Mouse (Mus musculus) testis, postnatal 10 days (tissue): Measurements from ENCODE around the gene Gdap1l1.

Source experiments
- DNase-seq: peaks from one replicate; pipeline ENCODE4 v3.0.0; 2021; ENCODE audit warnings: low spot score

Gdap1l1 gene

GRCm38 (mm10) chr2:163464562-163464961, 26.3 kb downstream of the Gdap1l1 start:
- no peak for DNase-seq

GRCm38 (mm10) chr2:163466771-163467170, 28.5 kb downstream of the Gdap1l1 start:
- DNase-seq = no peak

GRCm38 (mm10) chr2:163467585-163467984, 29.3 kb downstream of the Gdap1l1 start:
- no peak for DNase-seq

- DNase-seq = no peak
Measured at GRCm38 (mm10) chr2:163468866-163469265, 30.6 kb downstream of the Gdap1l1 start.

DNA sequence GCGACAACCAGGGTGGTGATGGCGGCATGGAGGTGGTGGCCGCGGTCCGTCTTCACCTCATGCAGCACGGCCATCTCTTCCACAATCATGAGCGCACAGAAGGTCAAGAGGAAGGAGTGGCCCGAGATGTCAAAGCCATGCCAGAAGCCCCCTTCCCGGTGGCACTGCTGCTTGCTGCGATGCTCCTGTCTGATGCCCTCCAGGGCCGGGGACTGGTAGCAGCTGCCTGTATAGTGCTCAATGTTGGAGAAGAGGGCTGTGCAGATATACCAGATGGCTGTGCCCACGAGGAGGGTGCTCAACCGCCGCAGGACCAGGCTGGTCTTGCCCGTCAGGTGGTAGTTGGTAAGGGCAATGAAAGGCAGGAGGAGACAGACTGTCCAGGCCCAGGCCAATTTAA, 31.4 kb downstream of the Gdap1l1 start:
- DNase-seq = no peak

DNA sequence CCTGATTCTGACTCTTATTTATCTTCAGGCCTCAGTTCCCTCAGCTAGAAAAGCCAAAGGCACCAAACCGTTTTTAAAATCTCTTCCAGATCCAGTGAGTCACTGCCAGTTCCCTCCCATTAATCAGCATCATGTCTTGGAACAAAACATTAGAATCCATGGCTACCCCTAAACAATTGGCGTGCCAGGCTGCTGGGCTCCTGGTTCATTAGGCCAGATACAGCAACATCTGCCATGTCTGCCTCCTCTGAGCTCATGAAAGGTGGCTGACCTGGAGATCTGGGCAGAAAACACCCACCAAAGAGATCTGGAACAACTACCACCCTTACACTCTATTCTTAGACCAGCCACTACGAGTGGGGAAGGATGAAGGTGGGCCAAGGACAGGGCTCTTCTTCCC, 32.9 kb downstream of the Gdap1l1 start:
- DNase-seq = peak; percentile 34

GRCm38 (mm10) chr2:163471710-163472465, 33.6 kb downstream of the Gdap1l1 start:
- no peak for DNase-seq

DNA sequence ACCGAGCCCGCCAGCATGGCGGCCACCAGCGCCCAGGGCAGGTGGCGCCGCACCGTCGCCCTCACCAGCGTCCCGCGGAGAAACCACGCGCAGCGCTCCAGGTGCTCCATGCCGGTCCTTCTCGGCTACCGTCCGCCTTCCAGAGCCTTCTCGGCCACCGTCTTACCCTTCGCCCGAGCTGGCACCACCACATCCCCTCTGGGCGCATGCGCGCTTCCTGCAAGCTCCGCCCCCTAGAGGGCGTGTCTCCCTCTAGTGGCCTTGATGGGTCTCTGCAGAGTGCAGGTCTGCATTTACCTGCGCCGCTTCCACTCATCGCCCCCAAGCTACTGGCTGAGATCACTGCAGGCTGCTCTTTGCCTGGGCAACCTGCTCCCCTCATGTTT, 34.2 kb downstream of the Gdap1l1 start, which contains the start of gene Fitm2:
TSS of gene Fitm2 (minus strand) at position 164 of the 386 bp plus-strand sequence.
- peak; percentile 97 for DNase-seq

GRCm38 (mm10) chr2:163480191-163480825, 42.0 kb downstream of the Gdap1l1 start:
- no peak for DNase-seq

DNA sequence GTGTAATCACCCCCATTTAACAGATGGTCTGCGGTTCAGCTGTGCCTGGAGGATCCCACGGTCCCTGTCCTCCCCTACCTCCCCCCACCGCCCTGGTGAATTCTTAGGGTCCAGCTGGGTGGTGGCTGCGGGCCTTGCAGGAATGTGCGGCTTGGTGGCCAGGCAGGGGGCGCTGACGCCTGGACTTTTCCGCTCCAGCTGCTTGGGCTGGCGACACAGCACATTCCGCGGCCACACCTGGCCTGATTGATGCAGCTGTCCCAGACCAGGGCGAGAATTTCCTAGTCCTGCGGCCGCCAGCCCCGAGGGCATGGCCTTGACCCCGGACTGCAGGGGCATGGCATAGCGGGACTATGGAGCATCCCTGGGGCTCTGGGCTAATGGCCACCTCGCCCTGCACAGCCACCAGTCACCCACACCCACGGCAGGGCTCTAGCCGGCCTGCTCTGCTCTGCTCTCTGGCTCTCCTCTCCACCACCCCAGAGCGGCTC, 43.3 kb downstream of the Gdap1l1 start:
- DNase-seq = no peak

DNA sequence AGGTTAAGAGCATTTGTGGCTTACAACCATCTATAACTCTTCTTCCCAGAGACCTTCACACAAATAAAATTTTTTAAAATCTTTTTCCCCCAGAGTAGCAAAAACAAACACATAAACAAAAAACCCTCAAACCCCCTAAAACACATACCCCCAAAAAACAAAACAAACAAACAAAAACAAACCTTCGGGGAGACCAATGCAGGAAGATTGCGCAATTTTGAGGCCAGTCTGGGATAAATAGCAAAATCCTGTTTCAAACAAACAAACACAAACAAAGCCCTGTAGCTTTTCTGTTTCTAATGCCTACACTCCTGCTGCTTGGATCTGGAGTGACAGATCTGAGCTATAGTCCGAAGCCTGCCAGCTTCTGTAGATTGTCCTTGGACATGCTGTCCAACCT, 49.1 kb downstream of the Gdap1l1 start:
- DNase-seq = no peak

- DNase-seq = no peak
Measured at GRCm38 (mm10) chr2:163489725-163490291, 51.5 kb downstream of the Gdap1l1 start.

DNA sequence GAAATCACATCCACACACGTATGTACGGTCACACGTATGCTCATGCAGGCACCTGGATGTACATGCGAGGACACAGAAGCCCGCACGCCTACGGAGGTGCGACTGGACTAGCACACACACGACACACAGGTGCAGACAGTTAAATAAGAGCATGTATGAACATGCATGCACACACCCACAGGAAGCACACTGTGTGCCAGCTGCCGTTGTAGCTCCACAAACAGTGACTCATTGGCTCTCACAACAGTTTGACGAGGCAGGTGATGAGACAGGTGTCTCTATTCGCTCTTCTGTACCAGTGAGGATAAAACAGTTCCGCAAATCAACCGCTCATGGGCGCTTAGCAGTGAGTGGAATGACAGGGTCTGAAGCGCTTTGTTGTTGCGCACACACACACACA, 52.4 kb downstream of the Gdap1l1 start:
- no peak for DNase-seq

- DNase-seq = no peak
Measured at GRCm38 (mm10) chr2:163491351-163491750, 53.1 kb downstream of the Gdap1l1 start.

DNA sequence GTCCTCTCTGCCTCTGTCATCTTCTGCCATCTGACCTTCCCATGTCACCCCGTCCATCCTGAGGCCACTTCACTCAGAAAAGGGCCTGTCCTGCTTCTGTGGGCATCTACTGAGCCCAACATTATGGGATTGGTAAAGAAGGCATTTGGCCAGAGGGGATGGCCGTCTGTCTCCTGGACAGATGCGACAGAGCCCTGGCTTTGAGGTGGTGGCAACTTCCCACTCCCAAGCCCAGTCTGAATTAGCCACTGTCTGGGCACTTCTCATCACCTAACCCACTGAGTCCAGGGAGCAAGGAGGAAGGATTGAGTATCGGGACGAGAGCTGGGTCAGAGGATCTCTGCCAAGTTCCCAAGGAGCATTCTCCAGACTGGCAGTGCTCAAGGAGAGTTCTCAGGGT, 53.7 kb downstream of the Gdap1l1 start, which contains the start of gene R3hdml:
TSS of gene R3hdml (plus strand) at position 301 of the 400 bp plus-strand sequence.
- no peak for DNase-seq

- no peak for DNase-seq
Measured at GRCm38 (mm10) chr2:163493031-163493430, 54.8 kb downstream of the Gdap1l1 start.

- DNase-seq = no peak
Measured at GRCm38 (mm10) chr2:163493976-163494375, 55.7 kb downstream of the Gdap1l1 start.

DNA sequence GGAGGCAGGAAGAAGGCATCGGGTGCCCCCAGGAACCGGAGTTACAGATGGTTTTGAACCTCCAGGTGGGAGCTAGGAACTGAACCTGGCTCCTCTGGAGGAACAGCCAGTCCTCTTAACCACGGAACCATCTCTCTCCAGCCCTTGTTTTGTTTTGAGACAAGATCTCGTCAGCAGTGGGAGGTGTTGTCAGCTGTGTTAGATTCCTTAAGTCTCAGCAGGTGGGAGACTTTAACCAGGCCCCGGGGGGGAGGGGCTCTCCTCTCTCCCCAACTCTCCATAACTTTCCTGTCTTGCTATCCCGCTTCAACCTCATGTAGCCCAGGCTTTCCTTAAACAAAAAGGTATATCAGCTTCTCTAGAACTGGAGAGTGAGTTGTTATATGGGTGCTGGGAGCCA, 56.2 kb downstream of the Gdap1l1 start:
- no peak for DNase-seq

GRCm38 (mm10) chr2:163502219-163502618, 63.9 kb downstream of the Gdap1l1 start:
- DNase-seq = no peak

- no peak for DNase-seq
Measured at GRCm38 (mm10) chr2:163503191-163503590, 64.9 kb downstream of the Gdap1l1 start.
